Mouse (Mus musculus): ENCODE results near the gene Cpa4. TPM values are rescaled to one million over a fixed set of nuclear protein-coding genes. Genes with fewer than 3 reads are reported as not detected.
A peak's percentile ranks its signal among the peaks of the same experiment; 100 is the strongest.

Gene Cpa4
- polyA plus RNA-seq, 1 experiment from 2014 or later, result 1.7 TPM

- Histone ChIP-seq H3K4me3 (ENCODE audit: low read depth, low read length) (no peak overlapping the region), H3K9ac (ENCODE audit: low read length) (no peak overlapping the region), H3K9me3 (ENCODE audit: control insufficient read depth, low read length) (no peaks in the 10 kb centered on the region), H3K27ac (replicated peaks; ENCODE audit: low read depth, low read length) (no peak overlapping the region), H3K4me1 (ENCODE audit: control insufficient read depth, insufficient read depth, low read length) (peaks cover 20% of the 10 kb centered on the region), H3K4me2 (ENCODE audit: low read depth, severe bottlenecking) (no peak overlapping the region), H3K36me3 (ENCODE audit: control insufficient read depth, insufficient read depth, low read length) (no peaks in the 10 kb centered on the region), H3K27me3 (ENCODE audit: control insufficient read depth, insufficient read depth, low read length) (no peaks in the 10 kb centered on the region)
- WGBS, result 41% methylated on average over 10 of the region's 10 CpGs
- DNase-seq (ENCODE audit: low spot score) (no peak), ATAC-seq (ENCODE audit: insufficient number of reproducible peaks, low FRiP score, low TSS enrichment, low read depth) (no peak)
Measured at GRCm38 (mm10) chr6:30592417-30592974, 24.3 kb downstream of the Cpa4 start.

- H3K27me3 ChIP-seq (ENCODE audit: control insufficient read depth, insufficient read depth, low read length), result no peaks in the 10 kb centered on the region
Measured at GRCm38 (mm10) chr6:30594364-30594763, 26.2 kb downstream of the Cpa4 start.

GRCm38 (mm10) chr6:30596230-30596898, 28.2 kb downstream of the Cpa4 start:
- Histone ChIP-seq H3K9me3 (ENCODE audit: control insufficient read depth, low read length) (no peaks in the 10 kb centered on the region), H3K27me3 (ENCODE audit: control insufficient read depth, insufficient read depth, low read length) (no peaks in the 10 kb centered on the region), H3K4me1 (ENCODE audit: control insufficient read depth, insufficient read depth, low read length) (peaks cover 16% of the 10 kb centered on the region), H3K4me2 (ENCODE audit: low read depth, severe bottlenecking) (no peak overlapping the region), H3K4me3 (ENCODE audit: low read depth, low read length) (no peak overlapping the region), H3K36me3 (ENCODE audit: control insufficient read depth, insufficient read depth, low read length) (no peaks in the 10 kb centered on the region), H3K9ac (ENCODE audit: low read length) (no peak overlapping the region), H3K27ac (replicated peaks; ENCODE audit: low read depth, low read length) (no peak overlapping the region; the same call in 1 of the 2 replicates)
- DNase-seq (ENCODE audit: low spot score), result no peak
- ATAC-seq (ENCODE audit: insufficient number of reproducible peaks, low FRiP score, low TSS enrichment, low read depth), result no peak
- WGBS, result 93% methylated on average over 8 of the region's 8 CpGs

More at GRCm38 (mm10) chr6:30594364-30594763, 26.2 kb downstream of the Cpa4 start:
- Histone ChIP-seq H3K9ac (ENCODE audit: low read length) (no peak overlapping the region), H3K27ac (replicated peaks; ENCODE audit: low read depth, low read length) (no peak overlapping the region), H3K4me1 (ENCODE audit: control insufficient read depth, insufficient read depth, low read length) (peaks cover 23% of the 10 kb centered on the region), H3K36me3 (ENCODE audit: control insufficient read depth, insufficient read depth, low read length) (no peaks in the 10 kb centered on the region), H3K4me2 (ENCODE audit: low read depth, severe bottlenecking) (no peak overlapping the region), H3K4me3 (ENCODE audit: low read depth, low read length) (no peak overlapping the region), H3K9me3 (ENCODE audit: control insufficient read depth, low read length) (no peaks in the 10 kb centered on the region)
- no peak for DNase-seq (ENCODE audit: low spot score)
- ATAC-seq (ENCODE audit: insufficient number of reproducible peaks, low FRiP score, low TSS enrichment, low read depth), result no peak
- WGBS, result 70% methylated on average over 7 of the region's 7 CpGs

GRCm38 (mm10) chr6:30600033-30600432, 31.9 kb downstream of the Cpa4 start:
- Histone ChIP-seq H3K9ac (ENCODE audit: low read length) (no peak overlapping the region), H3K4me3 (ENCODE audit: low read depth, low read length) (no peak overlapping the region), H3K9me3 (ENCODE audit: control insufficient read depth, low read length) (no peaks in the 10 kb centered on the region), H3K4me2 (ENCODE audit: low read depth, severe bottlenecking) (no peak overlapping the region), H3K27ac (replicated peaks; ENCODE audit: low read depth, low read length) (no peak overlapping the region), H3K4me1 (ENCODE audit: control insufficient read depth, insufficient read depth, low read length) (peaks cover 24% of the 10 kb centered on the region), H3K27me3 (ENCODE audit: control insufficient read depth, insufficient read depth, low read length) (no peaks in the 10 kb centered on the region), H3K36me3 (ENCODE audit: control insufficient read depth, insufficient read depth, low read length) (no peaks in the 10 kb centered on the region)
- no peak for ATAC-seq (ENCODE audit: insufficient number of reproducible peaks, low FRiP score, low TSS enrichment, low read depth)
- 69% methylated on average over 3 of the region's 3 CpGs for WGBS
- DNase-seq (ENCODE audit: low spot score), result no peak

- ATAC-seq (ENCODE audit: insufficient number of reproducible peaks, low FRiP score, low TSS enrichment, low read depth), result no peak
- H3K4me1 ChIP-seq (ENCODE audit: control insufficient read depth, insufficient read depth, low read length), result peaks cover 27% of the 10 kb centered on the region
- WGBS, result 71% methylated on average over 1 of the region's 1 CpGs
- H3K9ac ChIP-seq (ENCODE audit: low read length), result no peak overlapping the region
- H3K27me3 ChIP-seq (ENCODE audit: control insufficient read depth, insufficient read depth, low read length), result no peaks in the 10 kb centered on the region
- H3K4me3 ChIP-seq (ENCODE audit: low read depth, low read length), result no peak overlapping the region
- H3K9me3 ChIP-seq (ENCODE audit: control insufficient read depth, low read length), result no peaks in the 10 kb centered on the region
- no peak overlapping the region for H3K4me2 ChIP-seq (ENCODE audit: low read depth, severe bottlenecking)
- DNase-seq (ENCODE audit: low spot score), result no peak
- no peak overlapping the region for H3K27ac ChIP-seq (replicated peaks; ENCODE audit: low read depth, low read length)
- H3K36me3 ChIP-seq (ENCODE audit: control insufficient read depth, insufficient read depth, low read length), result no peaks in the 10 kb centered on the region
Measured at GRCm38 (mm10) chr6:30600995-30601394, 32.8 kb downstream of the Cpa4 start.

- Histone ChIP-seq H3K4me3 (ENCODE audit: low read depth, low read length) (no peak overlapping the region), H3K4me1 (ENCODE audit: control insufficient read depth, insufficient read depth, low read length) (peaks cover 25% of the 10 kb centered on the region; the same call in 1 of the 2 replicates), H3K4me2 (ENCODE audit: low read depth, severe bottlenecking) (no peak overlapping the region), H3K27ac (replicated peaks; ENCODE audit: low read depth, low read length) (peak overlapping the region; percentile 72; the same call in 1 of the 2 replicates), H3K27me3 (ENCODE audit: control insufficient read depth, insufficient read depth, low read length) (no peaks in the 10 kb centered on the region), H3K9me3 (ENCODE audit: control insufficient read depth, low read length) (no peaks in the 10 kb centered on the region), H3K36me3 (ENCODE audit: control insufficient read depth, insufficient read depth, low read length) (no peaks in the 10 kb centered on the region), H3K9ac (ENCODE audit: low read length) (no peak overlapping the region)
- ATAC-seq (ENCODE audit: insufficient number of reproducible peaks, low FRiP score, low TSS enrichment, low read depth), result peak; percentile 83
- 25% methylated on average over 7 of the region's 7 CpGs for WGBS
- DNase-seq (ENCODE audit: low spot score), result peak; percentile 62
Measured at GRCm38 (mm10) chr6:30604342-30604867, 36.2 kb downstream of the Cpa4 start.

GRCm38 (mm10) chr6:30605111-30605510, 36.9 kb downstream of the Cpa4 start:
- no peak overlapping the region for H3K4me3 ChIP-seq (ENCODE audit: low read depth, low read length)
- ATAC-seq (ENCODE audit: insufficient number of reproducible peaks, low FRiP score, low TSS enrichment, low read depth) (no peak), DNase-seq (ENCODE audit: low spot score) (no peak)
- H3K4me1 ChIP-seq (ENCODE audit: control insufficient read depth, insufficient read depth, low read length), result peaks cover 25% of the 10 kb centered on the region; the same call in 1 of the 2 replicates
- H3K9ac ChIP-seq (ENCODE audit: low read length), result no peak overlapping the region
- H3K9me3 ChIP-seq (ENCODE audit: control insufficient read depth, low read length), result no peaks in the 10 kb centered on the region
- H3K36me3 ChIP-seq (ENCODE audit: control insufficient read depth, insufficient read depth, low read length), result no peaks in the 10 kb centered on the region
- WGBS, result 86% methylated on average over 4 of the region's 4 CpGs
- peak overlapping the region; percentile 72 for H3K27ac ChIP-seq (replicated peaks; ENCODE audit: low read depth, low read length)
- no peak overlapping the region for H3K4me2 ChIP-seq (ENCODE audit: low read depth, severe bottlenecking)
- no peaks in the 10 kb centered on the region for H3K27me3 ChIP-seq (ENCODE audit: control insufficient read depth, insufficient read depth, low read length)

- no peaks in the 10 kb centered on the region for H3K27me3 ChIP-seq (ENCODE audit: control insufficient read depth, insufficient read depth, low read length)
- no peak overlapping the region for H3K4me3 ChIP-seq (ENCODE audit: low read depth, low read length)
- 78% methylated on average over 5 of the region's 5 CpGs for WGBS
- H3K4me1 ChIP-seq (ENCODE audit: control insufficient read depth, insufficient read depth, low read length), result peaks cover 25% of the 10 kb centered on the region; the same call in 1 of the 2 replicates
- DNase-seq (ENCODE audit: low spot score), result no peak
- no peaks in the 10 kb centered on the region for H3K36me3 ChIP-seq (ENCODE audit: control insufficient read depth, insufficient read depth, low read length)
- ATAC-seq (ENCODE audit: insufficient number of reproducible peaks, low FRiP score, low TSS enrichment, low read depth), result no peak
- no peak overlapping the region for H3K9ac ChIP-seq (ENCODE audit: low read length)
- H3K27ac ChIP-seq (replicated peaks; ENCODE audit: low read depth, low read length), result peak overlapping the region; percentile 72; the same call in 1 of the 2 replicates
- no peak overlapping the region for H3K4me2 ChIP-seq (ENCODE audit: low read depth, severe bottlenecking)
- H3K9me3 ChIP-seq (ENCODE audit: control insufficient read depth, low read length), result no peaks in the 10 kb centered on the region
Measured at GRCm38 (mm10) chr6:30605672-30606071, 37.5 kb downstream of the Cpa4 start.

All from limb, embryonic 11.5 days (tissue).